8 mouse cellular contexts compared by ENCODE assay signal in the genomic region with DNA sequence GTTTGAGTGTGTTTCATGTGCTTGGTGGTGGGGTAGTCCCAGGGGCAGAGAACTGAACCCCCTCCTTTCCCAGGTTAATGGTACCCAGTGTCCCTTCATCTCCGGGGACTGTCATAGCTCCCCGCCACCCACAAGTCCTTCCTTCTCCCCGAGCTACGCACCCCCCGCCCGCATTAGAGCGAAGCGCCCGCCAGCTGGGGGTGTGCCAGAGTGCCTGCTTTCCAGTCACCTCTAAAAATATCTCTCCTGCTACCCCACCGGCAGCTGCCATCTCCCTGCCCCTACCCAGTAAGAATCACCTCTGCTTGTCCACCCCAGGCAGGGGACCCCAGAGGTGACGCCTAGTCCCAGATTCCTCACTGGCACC. TPM values are rescaled to one million over a fixed set of nuclear protein-coding genes. Genes with fewer than 3 reads are reported as not detected.
A peak's percentile ranks its signal among the peaks of the same experiment; 100 is the strongest.
DNase-seq lines count a peak whose midpoint lies in the region; ATAC-seq lines count a peak whose summit lies in the region.

No protein-coding gene starts in this region.

- WGBS in hindbrain, embryonic 16.5 days: 3% methylated on average over 11 of the region's 11 CpGs
- WGBS in limb, embryonic 15.5 days: under 1% methylated on average over 11 of the region's 11 CpGs
- 0% methylated on average over 11 of the region's 11 CpGs for WGBS in midbrain, embryonic 15.5 days

- DNase-seq in cerebellum, adult 11 months: peak; percentile 70
- peak; percentile 85 for DNase-seq in cerebellum, adult 9-11 months
- DNase-seq in gastrocnemius, postnatal 14 days: peak; percentile 85
- DNase-seq in thymus, postnatal 25 days: peak; percentile 48

- no peaks in the 10 kb centered on the region for H3K9me3 ChIP-seq in hindbrain, embryonic 16.5 days (ENCODE audit: control insufficient read depth, low read length)
- no peaks in the 10 kb centered on the region for H3K9me3 ChIP-seq in limb, embryonic 15.5 days
- H3K9me3 ChIP-seq in midbrain, embryonic 15.5 days: no peaks in the 10 kb centered on the region

- no peaks in the 10 kb centered on the region for H3K36me3 ChIP-seq in hindbrain, embryonic 16.5 days (ENCODE audit: control insufficient read depth, insufficient read depth, low read length)
- no peaks in the 10 kb centered on the region for H3K36me3 ChIP-seq in limb, embryonic 15.5 days
- H3K36me3 ChIP-seq in midbrain, embryonic 15.5 days (replicated peaks): no peaks in the 10 kb centered on the region

- peaks cover 10% of the 10 kb centered on the region for H3K4me1 ChIP-seq in hindbrain, embryonic 16.5 days (ENCODE audit: control insufficient read depth, insufficient read depth, low read depth, low read length)
- H3K4me1 ChIP-seq in limb, embryonic 15.5 days: peaks cover 12% of the 10 kb centered on the region
- peaks cover 12% of the 10 kb centered on the region for H3K4me1 ChIP-seq in midbrain, embryonic 15.5 days

- peaks cover 36% of the 10 kb centered on the region for H3K27me3 ChIP-seq in hindbrain, embryonic 16.5 days (replicated peaks; ENCODE audit: control insufficient read depth, insufficient read depth, low read length)
- peaks cover 54% of the 10 kb centered on the region for H3K27me3 ChIP-seq in limb, embryonic 15.5 days
- H3K27me3 ChIP-seq in midbrain, embryonic 15.5 days (replicated peaks): peaks cover 58% of the 10 kb centered on the region

- ATAC-seq in cerebellum, adult (ENCODE audit: insufficient number of reproducible peaks, low FRiP score, low TSS enrichment): no peak
- ATAC-seq in hindbrain, embryonic 16.5 days: peak; percentile 29; the same call in 1 of the 2 replicates
- ATAC-seq in limb, embryonic 15.5 days (ENCODE audit: insufficient number of reproducible peaks, low FRiP score, low TSS enrichment, low read depth): no peak
- peak; percentile 58 for ATAC-seq in midbrain, embryonic 15.5 days (replicated peaks)

- intact Hi-C loops in gastrocnemius, postnatal 14 days (cut with DNase I; ENCODE audit: low total_unique reads): loop anchor here (5.0 kb wide), 1 partner anchor 53 kb away; no protein-coding TSS in a partner anchor

- peak overlapping the region; percentile 100 for H3K4me2 ChIP-seq in hindbrain, embryonic 16.5 days (ENCODE audit: low read length)
- H3K4me2 ChIP-seq in limb, embryonic 15.5 days: peak overlapping the region; percentile 97
- H3K4me2 ChIP-seq in midbrain, embryonic 15.5 days: peak overlapping the region; percentile 100

- no peak overlapping the region for H3K27ac ChIP-seq in hindbrain, embryonic 16.5 days (ENCODE audit: low read depth, low read length)
- no peak overlapping the region for H3K27ac ChIP-seq in limb, embryonic 15.5 days
- H3K27ac ChIP-seq in midbrain, embryonic 15.5 days: no peak overlapping the region

- peak overlapping the region; percentile 80 for H3K4me3 ChIP-seq in hindbrain, embryonic 16.5 days (ENCODE audit: low read length)
- peak overlapping the region; percentile 64 for H3K4me3 ChIP-seq in limb, embryonic 15.5 days
- peak overlapping the region; percentile 76 for H3K4me3 ChIP-seq in midbrain, embryonic 15.5 days

- peak overlapping the region; percentile 79 for H3K9ac ChIP-seq in hindbrain, embryonic 16.5 days (ENCODE audit: low read depth, low read length)
- H3K9ac ChIP-seq in limb, embryonic 15.5 days: peak overlapping the region; percentile 63
- H3K9ac ChIP-seq in midbrain, embryonic 15.5 days: peak overlapping the region; percentile 59

RNA-seq across cellular contexts. Expression of a gene that starts 0.6 kb away (rescaled TPM):
- total RNA-seq in gastrocnemius, postnatal 14 days (2021): 100 to 1,000 TPM; 148 to 155 TPM
- 0.54 TPM in 1 of 2 replicates, not detected in the other for polyA plus RNA-seq in hindbrain, embryonic 16.5 days (2015; fragmentation: Nextera tagmentation; extraction: Ambion mirVana)
- 2.8 and 3.9 TPM in 2 replicates for polyA plus RNA-seq in limb, embryonic 15.5 days (2015; fragmentation: Nextera tagmentation; extraction: Ambion mirVana)
- not detected in 2 replicates for polyA plus RNA-seq in midbrain, embryonic 15.5 days (2015; fragmentation: Nextera tagmentation; extraction: Ambion mirVana)

RNA-seq across cellular contexts. Expression of a gene that starts 12.2 kb away (rescaled TPM):
- total RNA-seq in gastrocnemius, postnatal 14 days (2021): 1 to 10 TPM; 7.1 to 8.1 TPM
- polyA plus RNA-seq in hindbrain, embryonic 16.5 days (2015; fragmentation: Nextera tagmentation; extraction: Ambion mirVana): 3.7 and 3.9 TPM in 2 replicates
- polyA plus RNA-seq in limb, embryonic 15.5 days (2015; fragmentation: Nextera tagmentation; extraction: Ambion mirVana): 16.9 and 18.7 TPM in 2 replicates
- polyA plus RNA-seq in midbrain, embryonic 15.5 days (2015; fragmentation: Nextera tagmentation; extraction: Ambion mirVana): 2.8 and 3.6 TPM in 2 replicates

RNA-seq across cellular contexts. Expression of a gene that starts 17.4 kb away (rescaled TPM):
- total RNA-seq in gastrocnemius, postnatal 14 days (2021): 1 to 10 TPM; 3.3 to 4.9 TPM
- 2.4 and 2.6 TPM in 2 replicates for polyA plus RNA-seq in hindbrain, embryonic 16.5 days (2015; fragmentation: Nextera tagmentation; extraction: Ambion mirVana)
- polyA plus RNA-seq in limb, embryonic 15.5 days (2015; fragmentation: Nextera tagmentation; extraction: Ambion mirVana): 7.0 and 7.2 TPM in 2 replicates
- polyA plus RNA-seq in midbrain, embryonic 15.5 days (2015; fragmentation: Nextera tagmentation; extraction: Ambion mirVana): 2.0 and 2.9 TPM in 2 replicates

Comparison
In these comparisons a context has a peak if more than half of its experiments do, and no peak if none do; other contexts are left out.
1. ATAC-seq: peak in hindbrain, embryonic 16.5 days (single experiment) and midbrain, embryonic 15.5 days (single experiment); none in cerebellum, adult (single experiment) and limb, embryonic 15.5 days (single experiment).
2. Peak in every context shown above with its lines, with median percentiles within 50 percentile points of each other: DNase-seq, H3K4me2 ChIP-seq, H3K4me3 ChIP-seq and H3K9ac ChIP-seq.